Mouse (Mus musculus) ES-Bruce4 (cell line): ENCODE results near the gene Erp27.

Experiments used
- CTCF ChIP-seq: IDR thresholded peaks from one replicate; pipeline ENCODE4 v1.8.1; 2011; ENCODE audit warnings: low read depth, low read length
- EP300 ChIP-seq: IDR thresholded peaks from 2 replicates; pipeline ENCODE4 v1.6.1; 2011; ENCODE audit warnings: low read depth, low read length; ENCODE audit not compliant: insufficient read depth
- POLR2A ChIP-seq: IDR thresholded peaks from one replicate; pipeline ENCODE4 v1.8.1; 2011; ENCODE audit warnings: low read length; ENCODE audit not compliant: insufficient read depth

- no peak for TF ChIP-seq CTCF
- no peak for TF ChIP-seq EP300
- no peak for TF ChIP-seq POLR2A
Measured at GRCm38 (mm10) chr6:136902527-136902926, 19.5 kb downstream of the Erp27 start.
